In the genomic region with DNA sequence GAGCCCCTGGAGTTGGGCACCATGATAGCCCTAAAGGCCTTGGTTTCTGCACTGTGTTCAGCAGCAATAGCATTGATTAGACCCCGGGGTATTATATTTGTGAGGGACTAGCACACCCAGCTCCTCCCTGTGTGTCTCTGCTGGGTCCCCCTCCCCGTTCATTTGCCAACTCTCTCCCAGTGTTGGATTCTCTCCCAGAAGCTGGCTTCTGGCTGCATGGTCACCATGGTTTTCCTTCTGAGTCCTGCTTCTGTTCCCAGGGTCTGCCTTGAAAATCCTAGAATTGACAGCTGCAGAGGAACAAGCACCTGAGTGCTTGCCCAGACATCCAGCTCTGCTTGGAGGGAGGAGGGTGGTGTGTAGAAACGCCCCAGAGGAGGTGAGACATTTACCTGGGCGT, we compare ENCODE assay signal across 24 mouse cellular contexts.
DNase-seq lines count a peak whose midpoint lies in the region; ATAC-seq and TF ChIP-seq lines count a peak whose summit lies in the region.
"Had no signal": no experiment of that assay in that cellular context is flagged by ENCODE, and none has a peak within 500 bp of the region (broad histone marks: within the 10 kb centered on the region; RNA-seq: fewer than 3 reads in every experiment).

No protein-coding gene starts in this region.

- H3K27ac ChIP-seq in left cerebral cortex, adult 2 months = peak overlapping the region; percentile 48
- H3K27ac ChIP-seq: embryonic facial prominence, embryonic 15.5 days; heart, adult 2 months; heart, embryonic 13.5 days; hindbrain, embryonic 13.5 days; liver, embryonic 13.5 days; stomach, embryonic 15.5 days had no signal

- intact Hi-C loops in left cerebral cortex, adult 2 months (cut with DNase I) = loop anchor here (5.0 kb wide), 1 partner anchor 259 kb away; the partner anchor contains the start of gene Kcnh1

- H3K4me3 ChIP-seq in left cerebral cortex, adult 2 months = no peak overlapping the region
- H3K4me3 ChIP-seq: embryonic facial prominence, embryonic 15.5 days; heart, adult 2 months; heart, embryonic 13.5 days; hindbrain, embryonic 13.5 days; liver, embryonic 13.5 days; stomach, embryonic 15.5 days had no signal

- TF ChIP-seq CTCF in left cerebral cortex, adult 2 months (IDR thresholded peaks at IDR 0.05) = no peak

- no peak for ATAC-seq in cerebellum, adult (ENCODE audit: insufficient number of reproducible peaks, low FRiP score, low TSS enrichment)
- no peak for ATAC-seq in inflammation-experienced regulatory T-cells, adult 6 months
- ATAC-seq: CD4-positive, CD25-positive, alpha-beta regulatory T cell, adult 4 months; forebrain, embryonic 14.5 days; intestine, embryonic 16.5 days had no signal

- DNase-seq in cerebellum, postnatal 10 days = peak; percentile 55 to 56
- no peak for DNase-seq in left cerebral cortex, adult 2 months (ENCODE audit: extremely low spot score in 1 of 2, low spot score in 2 of 2)
- DNase-seq in left cerebral cortex, adult 11 months (ENCODE audit: low spot score) = no peak
- peak; percentile 12 for DNase-seq in right cerebral cortex, postnatal 4 days
- DNase-seq in right cerebral cortex, postnatal 25 days = no peak
- no peak for DNase-seq in urinary bladder, postnatal 10 days (ENCODE audit: low spot score)
- DNase-seq: adrenal gland, postnatal 25 days; gastrocnemius, postnatal 25 days; heart, adult 2 months; heart, postnatal 14 days; kidney, postnatal 36 days; liver, embryonic 13.5 days; lung, adult 2 months; lung, postnatal 14 days; thymus, postnatal 25 days had no signal

Comparison
In these comparisons a context has a peak if more than half of its experiments do, and no peak if none do; other contexts are left out.
1. DNase-seq: peak in cerebellum, postnatal 10 days (2 of 2) and right cerebral cortex, postnatal 4 days (single experiment); none in left cerebral cortex, adult 2 months (0 of 2), left cerebral cortex, adult 11 months (single experiment), right cerebral cortex, postnatal 25 days (single experiment) and urinary bladder, postnatal 10 days (single experiment).